Mouse (Mus musculus) embryonic facial prominence, embryonic 11.5 days (tissue): ENCODE results near the gene Srsf10. TPM values are rescaled to one million over a fixed set of nuclear protein-coding genes. Genes with fewer than 3 reads are reported as not detected.

Experiments used
- ATAC-seq: fragments of 200-750 bp; cut with Nextera tagmentation; replicated peaks from 2 replicates; pipeline ENCODE4 v1.8.0; 2017; ENCODE audit warnings: low read depth; ENCODE audit not compliant: insufficient number of reproducible peaks, low FRiP score, low TSS enrichment
- DNase-seq: peaks from one replicate; pipeline ENCODE4 v3.0.0-alpha.2; 2015; ENCODE audit warnings: low spot score
- H3K27ac ChIP-seq: fragments of 300-500 bp; sonication (generic); replicated peaks from 2 replicates; pipeline ENCODE4 v1.5.1; 2014; ENCODE audit warnings: mild to moderate bottlenecking, low read depth, low read length, control low read depth
- H3K27me3 ChIP-seq: fragments of 300-500 bp; sonication (generic); 2 replicates; pipeline ENCODE4 v1.6.1; 2014; ENCODE audit warnings: mild to moderate bottlenecking, low read length, moderate library complexity, mixed read lengths; ENCODE audit not compliant: control insufficient read depth, insufficient read depth
- H3K36me3 ChIP-seq: fragments of 300-500 bp; sonication (generic); replicated peaks from 2 replicates; pipeline ENCODE4 v1.6.1; 2014; ENCODE audit warnings: low read depth, mild to moderate bottlenecking, low read length, moderate library complexity, mixed read lengths; ENCODE audit not compliant: control insufficient read depth, insufficient read depth
- H3K4me1 ChIP-seq: fragments of 300-500 bp; sonication (generic); 2 replicates; pipeline ENCODE4 v1.6.1; 2014; ENCODE audit warnings: low read length, mixed read lengths; ENCODE audit not compliant: control insufficient read depth, insufficient read depth
- H3K4me2 ChIP-seq: fragments of 300-500 bp; sonication (generic); 2 replicates; pipeline ENCODE4 v1.6.1; 2014; ENCODE audit warnings: low read depth, mild to moderate bottlenecking, control low read depth, low read length, moderate library complexity
- H3K4me3 ChIP-seq: fragments of 300-500 bp; sonication (generic); 2 replicates; pipeline ENCODE4 v1.5.1; 2014; ENCODE audit warnings: low read depth, low read length, control low read depth
- H3K9ac ChIP-seq: fragments of 300-500 bp; sonication (generic); replicated peaks from 2 replicates; pipeline ENCODE4 v1.6.1; 2014; ENCODE audit warnings: mild to moderate bottlenecking, control low read depth, low read length
- H3K9me3 ChIP-seq: fragments of 300-500 bp; sonication (generic); replicated peaks from 2 replicates; pipeline ENCODE4 v1.6.1; 2016; ENCODE audit warnings: mild to moderate bottlenecking, low read length, inconsistent platforms, mixed read lengths; ENCODE audit not compliant: control insufficient read depth
- WGBS: fragments of 180-500 bp; shearing (Covaris S2); extraction: QIAGEN DNeasy Blood & Tissue Kit; methylation state at CpG from one replicate; pipeline ENCODE4 v1.1.7; 2014; 5-methylcytosine and 5-hydroxymethylcytosine counted together
- polyA plus RNA-seq: library from polyadenylated mRNA; unstranded; fragments of >200 nt; fragmentation: Nextera tagmentation; extraction: Ambion mirVana; gene quantifications from 2 replicates; pipeline ENCODE4 v1.2.1, GENCODE M21; 2014

Srsf10 gene
- polyA plus RNA-seq, 1 experiment from 2014 or later: 489 TPM

DNA sequence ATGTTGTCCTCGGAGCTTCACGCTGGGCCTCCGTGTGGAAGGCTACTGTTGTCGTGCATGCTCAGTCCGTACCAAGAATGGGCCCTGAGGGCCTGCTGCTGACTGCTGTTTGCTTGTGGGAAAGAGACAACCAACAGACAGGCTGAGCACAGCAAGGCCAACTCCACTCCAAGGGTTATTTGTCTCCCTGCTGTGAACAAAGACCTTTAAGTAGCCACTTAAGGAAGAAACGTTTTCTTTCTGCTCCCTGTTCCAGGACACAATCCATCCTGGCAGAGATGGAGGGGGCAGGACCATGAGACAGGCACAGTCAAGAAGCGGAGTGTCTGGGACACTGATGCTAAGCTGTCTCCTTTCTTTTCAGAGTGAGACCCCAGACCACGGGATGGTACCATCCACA lies 31.3 kb upstream of the Srsf10 start:
- no peak overlapping the region for H3K4me3 ChIP-seq
- H3K36me3 ChIP-seq: no peaks in the 10 kb centered on the region
- H3K4me2 ChIP-seq: no peak overlapping the region
- no peak for ATAC-seq
- 49% methylated on average over 8 of the region's 8 CpGs for WGBS
- H3K4me1 ChIP-seq: peaks cover 2% of the 10 kb centered on the region; the same call in 1 of the 2 replicates
- H3K27me3 ChIP-seq: no peaks in the 10 kb centered on the region
- no peak for DNase-seq
- H3K27ac ChIP-seq: no peak overlapping the region
- H3K9ac ChIP-seq: no peak overlapping the region
- no peaks in the 10 kb centered on the region for H3K9me3 ChIP-seq

DNA sequence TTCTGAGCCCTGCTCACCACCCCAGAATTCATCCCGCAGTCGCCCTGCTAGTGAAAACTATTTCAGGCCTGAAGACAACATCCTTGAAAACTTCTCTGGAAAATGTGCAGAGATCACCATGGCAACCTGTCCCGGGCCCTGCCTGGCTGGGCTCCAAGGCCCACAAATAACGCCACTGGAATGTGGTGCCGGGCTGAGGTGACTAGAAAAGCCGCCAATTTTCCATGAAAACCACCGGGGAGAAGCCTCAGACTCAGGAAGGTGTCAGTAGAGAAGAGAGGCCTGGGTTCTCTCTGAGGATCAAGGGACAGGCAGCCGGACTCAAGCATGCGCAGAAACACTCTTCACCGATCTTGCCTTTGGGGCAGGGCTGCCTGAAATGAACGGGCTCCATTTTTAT lies 27.1 kb upstream of the Srsf10 start:
- Histone ChIP-seq H3K9me3 (no peaks in the 10 kb centered on the region), H3K4me2 (no peak overlapping the region), H3K4me1 (peaks cover 2% of the 10 kb centered on the region; the same call in 1 of the 2 replicates), H3K27me3 (no peaks in the 10 kb centered on the region), H3K4me3 (no peak overlapping the region), H3K27ac (0 out of 2 replicates have a peak overlapping the region, but pooled peaks have one; percentile 20), H3K36me3 (no peaks in the 10 kb centered on the region), H3K9ac (no peak overlapping the region)
- ATAC-seq (no peak), DNase-seq (peak; percentile 71)
- 37% methylated on average over 11 of the region's 11 CpGs for WGBS

DNA sequence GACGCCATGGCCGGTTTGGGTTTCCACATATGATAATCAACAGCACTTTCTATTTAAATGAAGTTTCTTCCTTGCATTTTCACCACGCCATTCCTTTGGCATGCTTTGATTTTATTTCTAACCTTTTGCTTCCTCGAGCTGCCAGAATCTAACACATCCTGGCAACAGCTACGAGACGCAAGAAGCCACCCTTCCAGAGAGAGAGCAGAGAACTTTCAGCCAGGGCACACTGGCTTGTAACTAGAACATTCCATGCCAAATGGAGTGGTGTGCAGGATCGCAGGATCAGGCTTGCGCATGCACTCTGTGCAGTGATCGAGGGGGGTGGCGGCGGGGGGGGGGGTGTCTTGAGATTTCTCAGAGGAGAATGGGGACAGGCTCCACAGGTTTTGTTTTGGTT lies 23.5 kb upstream of the Srsf10 start:
- Histone ChIP-seq H3K27me3 (no peaks in the 10 kb centered on the region), H3K4me3 (no peak overlapping the region), H3K27ac (no peak overlapping the region), H3K9me3 (no peaks in the 10 kb centered on the region), H3K9ac (no peak overlapping the region), H3K4me1 (peaks cover 2% of the 10 kb centered on the region; the same call in 1 of the 2 replicates), H3K4me2 (no peak overlapping the region), H3K36me3 (no peaks in the 10 kb centered on the region)
- WGBS: 82% methylated on average over 11 of the region's 11 CpGs
- DNase-seq (no peak), ATAC-seq (no peak)

DNA sequence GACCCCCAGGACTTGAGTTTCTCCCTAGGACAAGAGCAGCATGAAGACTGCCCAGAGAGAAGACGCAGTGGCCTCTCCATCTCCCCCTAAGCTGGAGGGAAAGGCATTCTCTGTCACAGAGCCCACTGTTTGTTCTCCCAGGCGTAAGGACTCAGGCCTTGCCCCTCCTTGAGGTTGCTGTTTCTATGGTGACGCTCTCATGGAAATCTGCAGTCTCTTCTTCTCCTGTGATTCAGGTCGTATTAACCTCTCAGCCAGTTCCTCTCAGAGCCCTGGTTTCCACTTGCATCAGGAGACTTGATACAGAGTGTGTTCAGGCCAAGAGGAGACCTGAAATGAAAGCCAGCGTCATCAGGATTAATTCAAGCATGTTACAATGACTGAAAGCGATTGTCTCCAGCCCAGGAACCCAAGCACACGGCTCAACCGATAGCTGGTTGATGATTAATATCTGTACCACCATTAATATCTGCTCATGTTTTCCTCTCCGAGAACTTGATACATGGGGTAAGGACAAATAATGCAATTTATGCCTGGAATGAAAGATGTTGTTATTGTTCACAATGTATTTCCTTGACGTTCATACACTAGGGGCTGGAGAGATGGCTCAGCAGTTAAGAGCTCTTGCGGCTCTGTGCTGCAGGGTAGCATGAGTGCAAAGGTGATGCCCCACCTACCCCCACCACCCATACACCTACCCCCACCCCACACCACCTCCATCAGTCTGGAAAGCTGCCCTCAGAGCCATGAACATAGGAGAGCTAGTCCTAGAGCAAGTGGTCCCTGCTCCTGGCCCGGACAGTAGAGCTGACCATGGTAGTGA lies 22.0 kb upstream of the Srsf10 start:
- Histone ChIP-seq H3K36me3 (no peaks in the 10 kb centered on the region), H3K4me1 (peaks cover 1% of the 10 kb centered on the region; the same call in 1 of the 2 replicates), H3K27ac (no peak overlapping the region), H3K27me3 (no peaks in the 10 kb centered on the region), H3K4me3 (no peak overlapping the region), H3K4me2 (no peak overlapping the region), H3K9ac (no peak overlapping the region; the same call in 1 of the 2 replicates), H3K9me3 (no peaks in the 10 kb centered on the region)
- ATAC-seq (0 out of 2 replicates have a peak, but pooled peaks have one; percentile 14), DNase-seq (no peak)
- WGBS: 68% methylated on average over 12 of the region's 12 CpGs

DNA sequence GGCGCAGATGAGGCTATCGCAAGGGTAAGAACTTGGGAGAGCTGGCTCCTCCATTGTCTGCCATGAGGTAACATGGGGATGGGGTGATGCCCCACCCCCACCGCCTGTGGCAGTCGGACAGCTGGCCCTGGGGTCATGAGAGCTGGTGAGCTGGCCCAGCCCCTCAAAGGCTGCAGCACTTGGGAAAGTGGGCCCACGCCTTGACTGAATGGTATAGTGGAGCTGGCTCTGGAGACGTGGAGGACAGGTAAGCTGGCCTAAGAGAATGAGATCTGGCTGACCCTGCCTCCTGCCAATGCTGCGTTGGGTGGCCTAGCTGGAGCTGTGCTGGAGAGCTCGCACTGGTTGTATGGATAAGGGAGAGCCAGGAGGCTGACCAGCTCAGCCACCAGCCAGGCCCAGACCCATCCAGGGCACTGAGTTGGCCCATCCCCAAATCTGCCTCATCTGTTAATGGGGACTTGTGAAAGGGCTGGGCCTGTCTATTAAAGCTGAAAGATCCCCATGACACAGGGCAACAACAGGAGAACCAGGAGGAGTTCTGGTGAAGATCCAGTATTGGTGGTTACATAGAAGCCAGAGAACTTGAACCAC lies 21.3 kb upstream of the Srsf10 start:
- Histone ChIP-seq H3K9me3 (no peaks in the 10 kb centered on the region), H3K4me3 (no peak overlapping the region), H3K9ac (no peak overlapping the region; the same call in 1 of the 2 replicates), H3K4me2 (no peak overlapping the region), H3K4me1 (no peaks in the 10 kb centered on the region), H3K27me3 (no peaks in the 10 kb centered on the region), H3K27ac (no peak overlapping the region), H3K36me3 (no peaks in the 10 kb centered on the region)
- WGBS: 80% methylated on average over 8 of the region's 8 CpGs
- ATAC-seq (no peak), DNase-seq (no peak)

DNA sequence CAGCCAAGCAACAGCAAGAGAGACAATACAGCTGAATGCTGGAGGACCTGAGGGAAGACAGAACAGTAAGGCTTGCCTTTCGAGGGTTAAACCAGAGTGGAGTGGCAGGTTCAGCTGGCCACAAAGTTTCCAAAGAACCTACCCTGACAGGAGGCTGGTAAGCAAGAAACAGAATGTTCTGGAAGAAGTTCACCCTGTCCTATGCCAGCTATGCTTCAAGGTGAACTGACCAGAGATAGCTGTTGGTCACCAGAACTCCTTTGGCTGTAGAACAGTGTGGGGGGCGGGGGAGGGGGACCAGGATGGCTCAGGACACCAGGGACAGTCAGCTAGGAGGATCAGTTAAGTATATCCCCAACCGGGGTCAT lies 16.6 kb upstream of the Srsf10 start:
- WGBS: 76% methylated on average over 3 of the region's 3 CpGs

DNA sequence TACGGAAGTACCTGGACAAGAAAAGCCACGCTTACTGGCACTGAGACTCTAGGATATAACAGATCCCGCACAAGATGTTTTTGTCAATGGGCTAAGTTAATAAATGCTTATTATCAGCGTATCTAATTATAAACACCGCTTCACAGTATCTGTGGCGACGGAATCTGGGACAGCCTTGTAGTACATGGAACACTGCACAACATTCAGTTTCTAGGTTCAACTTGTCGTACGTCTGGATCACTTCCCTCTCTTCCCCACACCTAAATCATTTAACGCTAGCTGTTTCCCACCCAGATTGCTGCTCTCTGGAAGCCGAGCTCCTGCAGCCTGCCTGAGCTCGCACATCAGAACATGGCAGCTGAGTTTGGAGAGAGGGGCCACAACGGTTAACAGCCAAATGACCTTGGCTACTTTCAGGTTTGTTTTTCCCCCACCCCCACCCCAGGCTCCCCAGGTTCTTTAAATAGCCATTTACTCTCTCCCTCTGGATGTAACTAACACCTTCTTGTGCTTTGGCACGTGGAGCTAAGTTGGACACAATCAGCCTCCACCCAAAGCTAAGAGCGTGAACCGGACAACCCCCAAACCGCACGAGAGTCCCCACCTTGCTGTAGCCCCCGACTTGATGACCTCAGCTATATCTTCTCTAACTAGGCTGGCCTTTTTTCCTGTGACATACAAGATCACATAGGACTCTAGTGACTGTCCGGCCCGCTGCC lies 16.1 kb upstream of the Srsf10 start:
- Histone ChIP-seq H3K4me3 (no peak overlapping the region), H3K27ac (no peak overlapping the region), H3K4me1 (no peaks in the 10 kb centered on the region), H3K4me2 (no peak overlapping the region), H3K27me3 (no peaks in the 10 kb centered on the region), H3K36me3 (no peaks in the 10 kb centered on the region), H3K9me3 (no peaks in the 10 kb centered on the region), H3K9ac (no peak overlapping the region)
- ATAC-seq (no peak), DNase-seq (no peak)
- 86% methylated on average over 21 of the region's 21 CpGs for WGBS

More for the DNA sequence above, 16.6 kb upstream of the Srsf10 start:
- DNase-seq (no peak), ATAC-seq (no peak)
- Histone ChIP-seq H3K9me3 (no peaks in the 10 kb centered on the region), H3K27ac (no peak overlapping the region), H3K4me1 (no peaks in the 10 kb centered on the region), H3K9ac (no peak overlapping the region), H3K36me3 (no peaks in the 10 kb centered on the region), H3K4me3 (no peak overlapping the region), H3K4me2 (no peak overlapping the region), H3K27me3 (no peaks in the 10 kb centered on the region)

DNA sequence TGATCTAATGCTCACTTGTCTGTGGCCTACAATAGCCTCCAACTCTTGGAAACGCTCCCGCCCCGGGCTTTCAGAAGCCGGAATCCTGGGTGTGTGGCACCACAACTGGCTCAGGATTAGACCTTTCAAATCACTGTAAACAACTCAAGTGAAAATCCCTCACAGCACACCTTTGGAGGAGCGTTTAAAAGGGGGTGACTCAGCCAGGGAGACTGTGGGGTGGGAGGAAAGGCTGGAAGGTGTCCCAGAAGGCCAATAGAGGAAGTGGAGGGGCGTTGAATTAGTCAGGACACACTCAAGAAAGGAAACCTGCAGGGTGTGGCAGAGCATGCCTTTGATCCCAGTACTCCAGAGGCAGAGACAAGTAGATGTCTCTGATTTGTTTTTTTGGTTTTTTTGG lies 11.1 kb upstream of the Srsf10 start:
- Histone ChIP-seq H3K4me2 (no peak overlapping the region), H3K9me3 (no peaks in the 10 kb centered on the region), H3K9ac (no peak overlapping the region), H3K27ac (no peak overlapping the region), H3K4me3 (no peak overlapping the region), H3K36me3 (no peaks in the 10 kb centered on the region), H3K27me3 (no peaks in the 10 kb centered on the region), H3K4me1 (no peaks in the 10 kb centered on the region)
- 77% methylated on average over 6 of the region's 6 CpGs for WGBS
- no peak for ATAC-seq
- no peak for DNase-seq
